Mouse (Mus musculus) spleen, postnatal 10 days (tissue): ENCODE results near the gene Klrb1.

ENCODE experiments used
- DNase-seq, 2 experiments: peaks; one replicate each; pipeline ENCODE4 v3.0.0; 2021 to 2022; ENCODE audit warnings: low spot score in 2 of 2

Gene Klrb1

DNA sequence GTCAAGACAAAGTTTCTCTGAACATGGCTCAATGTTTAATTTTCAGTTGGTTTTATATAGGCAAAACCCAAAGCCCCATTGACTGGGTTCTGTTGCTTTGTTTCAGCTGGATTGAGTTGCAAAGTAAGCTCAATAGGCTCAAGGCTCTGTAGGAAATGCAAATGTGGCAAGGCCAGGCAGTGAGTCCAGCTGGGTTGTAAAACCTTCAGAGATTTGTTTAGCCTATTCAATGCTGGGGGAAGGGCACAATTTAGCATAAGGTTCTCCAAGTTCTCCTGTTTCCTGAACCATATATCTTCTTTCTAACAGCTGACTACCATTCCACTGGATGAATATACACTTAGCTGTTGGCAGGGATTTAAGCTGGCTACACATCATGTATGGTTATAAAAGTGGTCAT, 12.0 kb upstream of the Klrb1 start:
- DNase-seq, result no peak

DNA sequence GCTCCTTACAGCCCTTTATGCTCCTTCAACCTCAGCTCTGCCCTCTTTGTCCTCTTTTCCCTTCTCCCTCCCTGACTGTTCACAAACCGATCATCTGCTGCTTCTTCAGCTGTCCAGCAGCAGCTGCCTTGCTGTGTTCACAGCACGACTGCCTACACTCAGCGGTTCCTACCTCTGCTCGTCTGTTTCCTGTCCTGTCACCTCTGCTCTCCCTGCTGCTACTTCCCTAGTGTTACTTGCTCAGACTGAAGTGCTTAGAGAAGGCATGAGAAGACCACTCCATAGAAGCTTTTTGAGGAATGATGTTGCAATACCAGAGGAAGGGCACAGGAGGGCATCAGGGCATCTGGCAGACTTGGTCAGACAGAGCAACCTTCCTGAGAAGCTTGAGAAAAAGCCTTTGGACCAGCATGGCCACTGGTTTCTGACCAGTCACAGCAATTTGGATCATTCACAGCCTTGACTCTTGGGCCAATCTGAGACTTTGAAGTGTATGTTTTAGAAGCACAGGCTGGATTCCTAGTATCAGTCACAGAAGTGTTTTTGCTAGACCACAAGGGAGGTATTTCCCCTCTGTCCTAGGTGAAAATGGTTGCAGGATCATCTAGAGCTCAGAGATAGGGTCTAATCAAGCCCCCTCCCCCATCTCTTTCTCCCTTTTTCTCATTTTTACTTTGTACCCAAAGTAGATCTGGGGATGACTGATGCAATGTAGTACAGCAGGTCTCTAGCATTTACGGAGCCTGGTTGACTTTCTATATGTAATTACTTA, 11.2 kb upstream of the Klrb1 start:
- peak in 1 of 2 experiments; percentile 25 for DNase-seq

DNA sequence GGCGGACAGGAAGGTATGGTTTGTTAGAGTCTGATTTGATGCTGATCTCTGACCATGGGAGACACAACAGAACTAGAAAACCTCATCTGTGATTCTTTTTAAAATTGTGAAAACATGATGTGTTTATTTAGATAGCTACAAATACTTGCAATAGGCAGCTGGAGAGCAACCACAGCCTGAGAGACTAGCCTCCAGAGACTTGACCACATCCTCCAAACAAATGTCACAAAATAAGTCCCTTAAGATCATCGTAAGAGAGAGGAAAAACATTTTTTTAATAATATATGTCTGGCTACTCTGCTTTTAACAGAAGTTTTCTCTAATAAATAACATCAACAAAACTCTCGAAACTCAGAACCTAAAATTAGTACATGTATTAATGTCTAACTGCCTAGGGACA, 9.2 kb upstream of the Klrb1 start:
- no peak for DNase-seq

DNA sequence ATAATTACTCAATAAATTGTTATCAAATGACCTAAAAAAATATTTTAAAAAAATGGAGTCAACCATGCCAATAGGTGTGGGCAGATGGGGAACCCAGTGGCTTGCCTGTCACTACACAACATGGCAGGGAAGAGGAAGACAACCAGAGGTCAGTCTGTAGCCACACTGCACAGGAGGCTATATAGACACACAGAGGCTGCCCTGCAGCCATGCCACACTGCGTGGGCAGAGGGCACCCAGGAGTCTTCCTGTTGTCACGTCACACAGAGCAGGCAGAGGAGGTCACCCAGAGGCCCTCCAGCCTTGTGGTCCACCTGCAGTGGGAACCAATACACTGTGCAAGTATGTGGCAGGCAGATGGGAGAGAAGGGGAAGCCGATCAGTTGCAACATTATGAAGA, 21.2 kb downstream of the Klrb1 start:
- DNase-seq, result no peak

DNA sequence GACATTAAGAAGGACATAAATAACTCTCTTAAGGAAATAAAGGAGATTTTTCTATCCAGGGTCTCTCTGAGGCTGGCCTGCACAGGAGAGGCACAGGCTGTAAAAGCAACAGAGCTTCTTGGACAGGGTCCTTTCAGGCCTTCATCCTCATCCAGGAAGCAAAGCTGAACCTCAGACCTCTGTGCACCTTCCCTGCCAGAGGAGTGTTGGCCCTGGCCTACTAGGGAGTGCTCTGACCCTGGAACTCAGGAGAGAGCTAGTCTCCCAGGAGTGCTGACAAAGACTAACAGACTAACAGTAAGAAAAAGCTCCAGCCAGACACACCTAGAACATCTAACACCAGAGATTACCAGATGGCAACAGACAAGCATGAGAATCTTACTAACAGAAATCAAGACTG, 43.3 kb downstream of the Klrb1 start:
- DNase-seq, result no peak

DNA sequence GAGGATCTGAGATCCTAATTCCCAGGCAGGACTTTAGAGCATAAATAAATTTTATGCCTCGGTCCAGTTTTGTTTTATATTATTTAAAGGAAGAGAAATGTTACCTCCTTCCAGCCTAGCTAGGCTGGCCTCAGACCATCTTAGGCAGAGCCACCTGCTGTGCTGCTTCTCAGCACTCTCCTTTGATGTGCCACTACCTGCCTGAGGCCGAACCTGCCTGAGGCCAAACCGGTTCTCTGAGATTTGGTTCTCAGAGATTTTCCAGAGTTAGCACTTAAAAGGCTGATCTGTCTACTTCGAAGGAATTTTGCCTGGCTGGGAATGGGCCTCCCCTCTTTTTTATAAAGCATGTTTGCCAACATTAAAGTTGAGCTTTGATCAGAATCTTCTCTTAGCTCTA, 52.9 kb downstream of the Klrb1 start:
- DNase-seq, result no peak

DNA sequence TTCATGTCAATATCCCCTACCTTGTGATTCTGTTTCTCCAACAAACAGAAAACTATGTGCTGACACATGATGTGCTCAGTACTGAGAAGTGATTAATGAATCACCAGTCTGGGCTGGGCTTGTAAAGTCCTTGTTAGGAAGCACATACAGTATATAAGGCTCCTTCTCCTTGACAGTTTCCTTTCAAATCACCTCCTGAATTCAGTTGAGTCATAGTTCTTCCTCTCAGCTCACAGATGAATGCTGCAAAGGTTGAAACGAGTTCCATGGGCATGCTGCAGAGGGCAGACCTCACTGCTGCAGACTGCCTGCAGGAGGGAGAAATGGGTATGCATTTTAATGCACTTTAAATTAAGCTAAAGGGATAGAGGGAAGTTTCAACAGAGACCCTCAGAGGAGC, 60.7 kb downstream of the Klrb1 start, which contains the start of gene Clec2h:
Gene Clec2h, plus strand, starts transcription at position 180 of the 400 bp plus-strand sequence.
- no peak for DNase-seq

DNA sequence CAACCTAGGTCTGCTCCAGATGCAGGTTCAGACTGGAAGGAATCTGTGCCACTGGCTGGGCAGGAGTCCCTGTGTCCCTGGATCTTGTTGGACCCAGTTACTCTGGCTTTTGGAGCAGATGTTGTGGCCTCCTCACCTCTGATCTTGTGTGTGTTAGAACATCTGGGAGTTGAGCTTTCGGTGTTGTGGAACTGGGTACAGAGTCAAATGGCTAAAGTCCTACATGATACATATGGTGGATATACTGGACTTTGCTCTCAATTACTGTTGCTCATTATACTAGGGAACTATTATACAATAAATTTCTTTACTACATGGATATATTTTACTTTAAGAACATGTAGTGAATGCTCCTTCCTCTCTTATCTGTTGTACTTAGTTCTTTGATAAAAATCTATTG, 61.6 kb downstream of the Klrb1 start:
- no peak for DNase-seq
